Mouse (Mus musculus) olfactory bulb, adult 2 months (tissue): ENCODE data around the gene Lrrc66.

Experiments used
- CTCF ChIP-seq: fragments of 200-500 bp; IDR thresholded peaks from 2 replicates; pipeline ENCODE4 v1.5.1; 2012; ENCODE audit warnings: low read depth, mild to moderate bottlenecking, low read length, moderate library complexity; ENCODE audit not compliant: insufficient read depth
- POLR2A ChIP-seq: fragments of 200-500 bp; IDR thresholded peaks from 2 replicates; pipeline ENCODE4 v1.6.1; 2012; ENCODE audit warnings: mild to moderate bottlenecking, low read depth, low read length, moderate library complexity; ENCODE audit not compliant: insufficient read depth

- TF ChIP-seq CTCF: no peak
- no peak for TF ChIP-seq POLR2A
Measured at GRCm38 (mm10) chr5:73669386-73669785, 37.1 kb upstream of the Lrrc66 start.
